Mouse (Mus musculus) limb, embryonic 13.5 days (tissue): Measurements from ENCODE around the gene Pex5. TPM values are rescaled to one million over a fixed set of nuclear protein-coding genes. Genes with fewer than 3 reads are reported as not detected.
"Not testable (repeated sequence)": the region's sequence is repeated elsewhere in the genome, so short reads cannot be mapped to it uniquely, and the experiment has no call there.

ENCODE experiments used
- ATAC-seq: fragments of 200-750 bp; cut with Nextera tagmentation; 2 replicates; pipeline ENCODE4 v1.8.0; 2017; ENCODE audit warnings: low read depth, moderate number of reproducible peaks, moderate TSS enrichment; ENCODE audit not compliant: low FRiP score
- H3K27ac ChIP-seq: fragments of 300-500 bp; sonication (generic); 2 replicates; pipeline ENCODE4 v1.5.1; 2015; ENCODE audit warnings: inconsistent platforms, mild to moderate bottlenecking, moderate library complexity
- H3K27me3 ChIP-seq: fragments of 300-500 bp; sonication (generic); 2 replicates; pipeline ENCODE4 v1.6.1; 2015; ENCODE audit warnings: mild to moderate bottlenecking, inconsistent platforms
- H3K36me3 ChIP-seq: fragments of 300-500 bp; sonication (generic); 2 replicates; pipeline ENCODE4 v1.6.1; 2015; ENCODE audit warnings: inconsistent platforms, mild to moderate bottlenecking, moderate library complexity
- H3K4me1 ChIP-seq: fragments of 300-500 bp; sonication (generic); 2 replicates; pipeline ENCODE4 v1.6.1; 2015; ENCODE audit warnings: inconsistent platforms
- H3K4me2 ChIP-seq: fragments of 300-500 bp; sonication (generic); replicated peaks from 2 replicates; pipeline ENCODE4 v1.6.1; 2015; ENCODE audit warnings: inconsistent platforms, mild to moderate bottlenecking, moderate library complexity
- H3K4me3 ChIP-seq: fragments of 300-500 bp; sonication (generic); 2 replicates; pipeline ENCODE4 v1.5.1; 2015; ENCODE audit warnings: moderate library complexity, mild to moderate bottlenecking, inconsistent platforms
- H3K9ac ChIP-seq: fragments of 300-500 bp; sonication (generic); 2 replicates; pipeline ENCODE4 v1.6.1; 2015; ENCODE audit warnings: mild to moderate bottlenecking, inconsistent platforms
- H3K9me3 ChIP-seq: fragments of 300-500 bp; sonication (generic); 2 replicates; pipeline ENCODE4 v1.6.1; 2016; ENCODE audit warnings: inconsistent platforms
- WGBS: fragments of 180-500 bp; shearing (Covaris S2); methylation state at CpG from one replicate; pipeline ENCODE4 v1.1.7; 2015; 5-methylcytosine and 5-hydroxymethylcytosine counted together
- polyA plus RNA-seq: library from polyadenylated mRNA; unstranded; fragments of >200 nt; fragmentation: Nextera tagmentation; extraction: Ambion mirVana; gene quantifications from 2 replicates; pipeline ENCODE4 v1.2.1, GENCODE M21; 2015

The Pex5 gene
- polyA plus RNA-seq, 1 experiment from 2014 or later: 54.5 TPM

- not testable (repeated sequence) for H3K9me3 ChIP-seq, H3K27ac ChIP-seq, H3K4me3 ChIP-seq, ATAC-seq, H3K27me3 ChIP-seq, H3K9ac ChIP-seq, H3K4me1 ChIP-seq, H3K36me3 ChIP-seq, H3K4me2 ChIP-seq
- 61% methylated on average over 7 of the region's 7 CpGs for WGBS
Measured at GRCm38 (mm10) chr6:124425042-124425441, 10.2 kb upstream of the Pex5 start.

GRCm38 (mm10) chr6:124424068-124424498, 9.2 kb upstream of the Pex5 start:
- H3K36me3 ChIP-seq: no peaks in the 10 kb centered on the region
- WGBS: 33% methylated on average over 1 of the region's 1 CpGs
- no peak overlapping the region for H3K4me2 ChIP-seq
- H3K4me3 ChIP-seq: no peak overlapping the region
- H3K9me3 ChIP-seq: 0 out of 2 replicates have a peak, but pooled peaks cover 4% of the 10 kb centered on the region
- H3K9ac ChIP-seq: no peak overlapping the region
- ATAC-seq: no peak
- no peaks in the 10 kb centered on the region for H3K4me1 ChIP-seq
- no peak overlapping the region for H3K27ac ChIP-seq
- H3K27me3 ChIP-seq: no peaks in the 10 kb centered on the region

- ATAC-seq: no peak
- H3K9me3 ChIP-seq: 0 out of 2 replicates have a peak, but pooled peaks cover 4% of the 10 kb centered on the region
- WGBS: 87% methylated on average over 3 of the region's 3 CpGs
- no peak overlapping the region for H3K4me3 ChIP-seq
- peaks cover 15% of the 10 kb centered on the region for H3K4me1 ChIP-seq
- H3K27ac ChIP-seq: no peak overlapping the region
- no peak overlapping the region for H3K9ac ChIP-seq
- no peak overlapping the region for H3K4me2 ChIP-seq
- H3K36me3 ChIP-seq: no peaks in the 10 kb centered on the region
- no peaks in the 10 kb centered on the region for H3K27me3 ChIP-seq
Measured at GRCm38 (mm10) chr6:124418686-124419085, 3.8 kb upstream of the Pex5 start.

GRCm38 (mm10) chr6:124415347-124416088, 651 bp upstream of the Pex5 start:
- peak overlapping the region; percentile 85 for H3K4me2 ChIP-seq
- H3K27me3 ChIP-seq: no peaks in the 10 kb centered on the region
- H3K27ac ChIP-seq: peak overlapping the region; percentile 86
- H3K9me3 ChIP-seq: no peaks in the 10 kb centered on the region
- H3K36me3 ChIP-seq: peaks cover 24% of the 10 kb centered on the region
- ATAC-seq: peak; percentile 44
- H3K9ac ChIP-seq: peak overlapping the region; percentile 74
- peak overlapping the region; percentile 87 for H3K4me3 ChIP-seq
- H3K4me1 ChIP-seq: peaks cover 20% of the 10 kb centered on the region
- 7% methylated on average over 21 of the region's 21 CpGs for WGBS

- peak overlapping the region; percentile 85 for H3K4me2 ChIP-seq
- peak overlapping the region; percentile 87 for H3K4me3 ChIP-seq
- peak; percentile 65 for ATAC-seq
- H3K27ac ChIP-seq: peak overlapping the region; percentile 65
- 2% methylated on average over 43 of the region's 45 CpGs for WGBS
- peaks cover 24% of the 10 kb centered on the region for H3K36me3 ChIP-seq
- H3K9ac ChIP-seq: peak overlapping the region; percentile 88
- no peaks in the 10 kb centered on the region for H3K9me3 ChIP-seq
- H3K27me3 ChIP-seq: no peaks in the 10 kb centered on the region
- peaks cover 20% of the 10 kb centered on the region for H3K4me1 ChIP-seq
Measured at GRCm38 (mm10) chr6:124414150-124414926, 529 bp downstream of the Pex5 start.

- Histone ChIP-seq H3K9me3 (no peaks in the 10 kb centered on the region), H3K4me2 (peak overlapping the region; percentile 85), H3K4me3 (peak overlapping the region; percentile 87), H3K36me3 (peaks cover 30% of the 10 kb centered on the region), H3K27ac (peak overlapping the region; percentile 65; the same call in 1 of the 2 replicates), H3K4me1 (peaks cover 20% of the 10 kb centered on the region), H3K9ac (peak overlapping the region; percentile 88), H3K27me3 (no peaks in the 10 kb centered on the region)
- WGBS: 74% methylated on average over 3 of the region's 3 CpGs
- no peak for ATAC-seq
Measured at GRCm38 (mm10) chr6:124413770-124414149, 1.1 kb downstream of the Pex5 start.

GRCm38 (mm10) chr6:124408355-124408754, 6.5 kb downstream of the Pex5 start:
- Histone ChIP-seq H3K9me3 (no peaks in the 10 kb centered on the region), H3K4me2 (no peak overlapping the region), H3K4me1 (peaks cover 3% of the 10 kb centered on the region; the same call in 1 of the 2 replicates), H3K9ac (no peak overlapping the region), H3K4me3 (no peak overlapping the region), H3K27ac (no peak overlapping the region), H3K36me3 (peaks cover 80% of the 10 kb centered on the region), H3K27me3 (no peaks in the 10 kb centered on the region)
- 88% methylated on average over 5 of the region's 5 CpGs for WGBS
- ATAC-seq: no peak

GRCm38 (mm10) chr6:124407180-124407579, 7.7 kb downstream of the Pex5 start:
- ATAC-seq: peak; percentile 18; the same call in 1 of the 2 replicates
- peaks cover 81% of the 10 kb centered on the region for H3K36me3 ChIP-seq
- H3K4me3 ChIP-seq: no peak overlapping the region
- H3K27me3 ChIP-seq: no peaks in the 10 kb centered on the region
- no peaks in the 10 kb centered on the region for H3K4me1 ChIP-seq
- no peak overlapping the region for H3K9ac ChIP-seq
- no peak overlapping the region for H3K4me2 ChIP-seq
- no peaks in the 10 kb centered on the region for H3K9me3 ChIP-seq
- H3K27ac ChIP-seq: no peak overlapping the region

GRCm38 (mm10) chr6:124406326-124406725, 8.5 kb downstream of the Pex5 start:
- no peaks in the 10 kb centered on the region for H3K9me3 ChIP-seq
- H3K4me1 ChIP-seq: no peaks in the 10 kb centered on the region
- no peak overlapping the region for H3K27ac ChIP-seq
- H3K4me3 ChIP-seq: no peak overlapping the region
- H3K36me3 ChIP-seq: peaks cover 80% of the 10 kb centered on the region
- no peaks in the 10 kb centered on the region for H3K27me3 ChIP-seq
- H3K4me2 ChIP-seq: no peak overlapping the region
- no peak overlapping the region for H3K9ac ChIP-seq
- ATAC-seq: no peak
- WGBS: 93% methylated on average over 10 of the region's 10 CpGs

GRCm38 (mm10) chr6:124399738-124400137, 15.1 kb downstream of the Pex5 start:
- H3K27ac ChIP-seq: no peak overlapping the region
- H3K9me3 ChIP-seq: no peaks in the 10 kb centered on the region
- over 99% methylated on average over 6 of the region's 6 CpGs for WGBS
- H3K4me3 ChIP-seq: no peak overlapping the region
- no peaks in the 10 kb centered on the region for H3K27me3 ChIP-seq
- ATAC-seq: no peak
- no peaks in the 10 kb centered on the region for H3K4me1 ChIP-seq
- H3K4me2 ChIP-seq: no peak overlapping the region
- no peak overlapping the region for H3K9ac ChIP-seq
- H3K36me3 ChIP-seq: peaks cover 85% of the 10 kb centered on the region

GRCm38 (mm10) chr6:124394991-124395390, 19.9 kb downstream of the Pex5 start:
- not testable (repeated sequence) for H3K4me1 ChIP-seq, H3K4me3 ChIP-seq, H3K4me2 ChIP-seq, H3K27me3 ChIP-seq, H3K9me3 ChIP-seq, H3K27ac ChIP-seq, H3K9ac ChIP-seq, ATAC-seq
- WGBS: 95% methylated on average over 3 of the region's 3 CpGs
- peaks cover 42% of the 10 kb centered on the region for H3K36me3 ChIP-seq

- Histone ChIP-seq H3K4me3 (no peak overlapping the region), H3K9ac (no peak overlapping the region), H3K9me3 (no peaks in the 10 kb centered on the region), H3K27ac (no peak overlapping the region), H3K4me1 (no peaks in the 10 kb centered on the region), H3K4me2 (no peak overlapping the region), H3K36me3 (no peaks in the 10 kb centered on the region), H3K27me3 (no peaks in the 10 kb centered on the region)
- no peak for ATAC-seq
- 31% methylated on average over 5 of the region's 5 CpGs for WGBS
Measured at GRCm38 (mm10) chr6:124380142-124380541, 34.7 kb downstream of the Pex5 start.
